Mouse (Mus musculus): Measurements from ENCODE around the gene Rpl22l1. TPM values are rescaled to one million over a fixed set of nuclear protein-coding genes. Genes with fewer than 3 reads are reported as not detected.

Rpl22l1 gene
- polyA plus RNA-seq, 1 experiment from 2014 or later: 307 TPM

Other genes starting within 250 kb of the Rpl22l1 start
- gene Slc2a2, start 107.5 kb upstream of the Rpl22l1 start, polyA plus RNA-seq (2014; fragmentation: Nextera tagmentation; extraction: Ambion mirVana): not detected in 2 replicates
- gene Eif5a2, start 24.2 kb upstream of the Rpl22l1 start, polyA plus RNA-seq (2014; fragmentation: Nextera tagmentation; extraction: Ambion mirVana): 18.0 and 19.3 TPM in 2 replicates
- gene Gm1527, start 87.2 kb downstream of the Rpl22l1 start, polyA plus RNA-seq (2014; fragmentation: Nextera tagmentation; extraction: Ambion mirVana): not detected in 2 replicates